Mouse (Mus musculus): ENCODE data around the gene Bach2. TPM values are rescaled to one million over a fixed set of nuclear protein-coding genes. Genes with fewer than 3 reads are reported as not detected.
A peak's percentile ranks its signal among the peaks of the same experiment; 100 is the strongest.

The Bach2 gene
- total RNA-seq, 4 experiments from 2014 or later = 0.96 to 3.2 (median 2.4) TPM

- peak; percentile 13 to 16 for DNase-seq (ENCODE audit: low spot score in 2 of 2)
Measured at GRCm38 (mm10) chr4:32249748-32250332, 11.2 kb downstream of the Bach2 start.

GRCm38 (mm10) chr4:32250333-32251004 lies 11.9 kb downstream of the Bach2 start:
- no peak for DNase-seq (ENCODE audit: low spot score in 2 of 2)

GRCm38 (mm10) chr4:32251005-32251365 lies 12.4 kb downstream of the Bach2 start:
- no peak for DNase-seq (ENCODE audit: low spot score in 2 of 2)

- DNase-seq (ENCODE audit: low spot score in 2 of 2) = no peak
Measured at GRCm38 (mm10) chr4:32251946-32252672, 13.5 kb downstream of the Bach2 start.

- no peak for DNase-seq (ENCODE audit: low spot score in 2 of 2)
Measured at GRCm38 (mm10) chr4:32257686-32258085, 19.1 kb downstream of the Bach2 start.

GRCm38 (mm10) chr4:32258093-32258492 lies 19.5 kb downstream of the Bach2 start:
- DNase-seq (ENCODE audit: low spot score in 2 of 2) = no peak

GRCm38 (mm10) chr4:32258596-32258995 lies 20.0 kb downstream of the Bach2 start:
- no peak for DNase-seq (ENCODE audit: low spot score in 2 of 2)

GRCm38 (mm10) chr4:32260909-32261308 lies 22.3 kb downstream of the Bach2 start:
- no peak for DNase-seq (ENCODE audit: low spot score in 2 of 2)

- no peak for DNase-seq (ENCODE audit: low spot score in 2 of 2)
Measured at GRCm38 (mm10) chr4:32262825-32263684, 24.5 kb downstream of the Bach2 start.

GRCm38 (mm10) chr4:32263685-32264038 lies 25.1 kb downstream of the Bach2 start:
- no peak for DNase-seq (ENCODE audit: low spot score in 2 of 2)

GRCm38 (mm10) chr4:32264892-32265291 lies 26.3 kb downstream of the Bach2 start:
- DNase-seq (ENCODE audit: low spot score in 2 of 2) = no peak

- no peak for DNase-seq (ENCODE audit: low spot score in 2 of 2)
Measured at GRCm38 (mm10) chr4:32266731-32267130, 28.1 kb downstream of the Bach2 start.

GRCm38 (mm10) chr4:32268042-32268441 lies 29.4 kb downstream of the Bach2 start:
- DNase-seq (ENCODE audit: low spot score in 2 of 2) = no peak

- DNase-seq (ENCODE audit: low spot score in 2 of 2) = no peak
Measured at GRCm38 (mm10) chr4:32272398-32272797, 33.8 kb downstream of the Bach2 start.

- DNase-seq (ENCODE audit: low spot score in 2 of 2) = no peak
Measured at GRCm38 (mm10) chr4:32274776-32275294, 36.2 kb downstream of the Bach2 start.

GRCm38 (mm10) chr4:32279842-32280241 lies 41.2 kb downstream of the Bach2 start:
- DNase-seq (ENCODE audit: low spot score in 2 of 2) = no peak

- DNase-seq (ENCODE audit: low spot score in 2 of 2) = no peak
Measured at GRCm38 (mm10) chr4:32280401-32280800, 41.8 kb downstream of the Bach2 start.

GRCm38 (mm10) chr4:32281306-32281705 lies 42.7 kb downstream of the Bach2 start:
- no peak for DNase-seq (ENCODE audit: low spot score in 2 of 2)

GRCm38 (mm10) chr4:32286405-32286804 lies 47.8 kb downstream of the Bach2 start:
- no peak for DNase-seq (ENCODE audit: low spot score in 2 of 2)

GRCm38 (mm10) chr4:32288036-32288860 lies 49.6 kb downstream of the Bach2 start:
- peak; percentile 28 to 60 for DNase-seq (ENCODE audit: low spot score in 2 of 2)

- DNase-seq (ENCODE audit: low spot score in 2 of 2) = no peak
Measured at GRCm38 (mm10) chr4:32289845-32290244, 51.2 kb downstream of the Bach2 start.
